Mouse (Mus musculus) hematopoietic stem cell, adult 5-6 weeks (primary cell): Measurements from ENCODE around the gene Naa20. TPM values are rescaled to one million over a fixed set of nuclear protein-coding genes. Genes with fewer than 3 reads are reported as not detected.

ENCODE experiments used
- ATAC-seq, 2 experiments: fragments of 125-278 bp in 1 of 2; replicated peaks in 1 of 2; 2 replicates each; pipeline ENCODE4 v1.8.0; 2016 to 2017; ENCODE audit warnings: inconsistent platforms in 2 of 2, mild to moderate bottlenecking in 2 of 2, moderate number of reproducible peaks in 2 of 2, low read depth in 1 of 2, moderate TSS enrichment in 1 of 2; ENCODE audit not compliant: low FRiP score in 2 of 2, poor library complexity in 2 of 2, severe bottlenecking in 2 of 2, insufficient read depth in 1 of 2, low TSS enrichment in 1 of 2
- total RNA-seq: library from RNA; stranded (forward); fragments of 172-1452, 232-1000 nt; gene quantifications from 2 replicates; pipeline ENCODE4 v1.2.3, GENCODE M21; 2017

The Naa20 gene
- total RNA-seq, result 56.6 and 62.2 TPM in 2 replicates

DNA sequence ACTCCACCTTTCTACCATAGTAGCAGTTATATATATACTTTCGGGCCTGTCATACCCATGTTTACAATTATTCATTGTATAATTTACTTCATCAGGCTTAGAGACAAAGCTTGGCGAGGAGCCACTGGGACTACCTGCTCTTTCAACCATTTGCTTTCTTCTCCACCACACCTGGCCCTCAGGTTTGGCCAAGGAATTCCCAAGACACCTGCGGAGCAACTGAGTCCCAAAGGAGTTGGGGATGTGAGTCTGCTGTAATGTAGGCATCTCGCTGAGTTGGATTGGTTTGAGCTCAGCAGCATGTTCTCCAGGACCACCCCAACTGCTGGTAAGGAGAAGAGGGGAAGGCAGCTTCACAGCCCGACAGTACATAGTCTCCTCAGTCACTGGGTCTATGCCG, at the start of gene Naa20:
Gene Naa20 (plus strand): TSS at position 239 of the 400 bp plus-strand sequence.
- ATAC-seq, result no peak

GRCm38 (mm10) chr2:145855831-145856230, 46.1 kb upstream of the Naa20 start:
- no peak for ATAC-seq

GRCm38 (mm10) chr2:145857864-145858263, 44.0 kb upstream of the Naa20 start:
- ATAC-seq, result no peak

DNA sequence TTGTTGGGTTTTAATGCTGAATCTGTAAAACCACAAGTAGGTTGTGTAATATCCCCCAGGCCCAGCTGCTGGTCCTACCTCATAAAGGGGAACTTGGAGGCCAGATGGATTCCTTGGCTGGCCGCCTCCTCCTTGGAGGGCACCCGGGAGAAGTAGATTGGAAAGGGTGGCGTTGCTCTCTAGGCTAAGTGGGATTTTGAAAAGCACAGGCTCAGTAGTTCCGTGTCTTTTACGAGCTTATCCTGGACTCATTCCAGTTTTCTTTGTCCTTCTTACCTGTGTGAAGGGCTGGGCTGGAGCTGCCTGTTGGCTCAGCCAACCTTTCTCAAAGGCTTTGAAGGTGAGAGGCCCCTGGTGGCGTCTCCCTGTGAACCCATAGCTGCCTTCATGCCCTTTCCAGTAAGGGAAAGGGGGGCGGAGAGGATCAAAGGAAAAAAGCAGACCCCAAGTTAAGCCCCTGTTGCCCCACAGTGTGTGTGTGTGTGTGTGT, 42.4 kb upstream of the Naa20 start:
- peak; percentile 82 to 88 for ATAC-seq

DNA sequence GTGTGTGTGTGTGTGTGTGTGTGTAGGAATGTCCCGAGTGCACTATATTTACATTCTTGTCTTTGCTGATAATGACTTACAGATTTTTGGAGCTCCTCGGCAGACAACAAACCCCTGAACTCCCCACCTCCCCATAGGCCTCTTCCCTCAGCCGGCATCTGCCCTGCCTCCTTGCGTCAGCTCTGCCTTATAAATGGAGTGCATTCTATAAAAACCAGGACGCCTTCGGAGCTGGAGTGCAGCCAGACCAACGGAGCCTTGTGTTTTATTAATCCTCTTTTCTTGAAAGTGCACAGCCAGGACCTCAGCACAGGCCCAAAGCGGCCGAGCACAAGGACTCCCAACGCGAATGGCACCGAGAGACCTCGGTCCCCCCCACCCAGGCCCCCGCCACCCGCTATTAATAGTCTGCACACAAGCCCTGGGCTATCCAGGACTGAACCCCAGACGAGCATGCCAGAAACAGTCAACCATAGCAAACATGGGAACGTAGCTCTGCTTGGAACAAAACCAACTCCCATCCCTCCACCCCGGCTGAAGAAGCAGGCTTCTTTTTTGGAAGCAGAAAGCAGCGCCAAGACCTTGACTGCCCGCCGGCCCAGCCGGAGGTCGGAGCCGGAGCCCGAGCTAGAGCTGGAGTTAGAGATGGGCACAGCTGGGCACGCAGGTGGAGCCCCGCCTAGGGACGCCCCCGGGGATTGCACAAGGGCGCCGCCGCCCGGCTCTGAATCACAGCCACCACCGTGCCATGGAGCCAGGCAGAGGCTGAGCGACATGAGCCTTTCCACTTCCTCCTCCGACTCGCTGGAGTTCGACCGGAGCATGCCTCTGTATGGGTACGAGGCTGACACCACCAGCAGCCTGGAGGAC, 41.7 kb upstream of the Naa20 start:
- ATAC-seq, result peak; percentile 13 to 42; a peak in 2 of 4 replicates

DNA sequence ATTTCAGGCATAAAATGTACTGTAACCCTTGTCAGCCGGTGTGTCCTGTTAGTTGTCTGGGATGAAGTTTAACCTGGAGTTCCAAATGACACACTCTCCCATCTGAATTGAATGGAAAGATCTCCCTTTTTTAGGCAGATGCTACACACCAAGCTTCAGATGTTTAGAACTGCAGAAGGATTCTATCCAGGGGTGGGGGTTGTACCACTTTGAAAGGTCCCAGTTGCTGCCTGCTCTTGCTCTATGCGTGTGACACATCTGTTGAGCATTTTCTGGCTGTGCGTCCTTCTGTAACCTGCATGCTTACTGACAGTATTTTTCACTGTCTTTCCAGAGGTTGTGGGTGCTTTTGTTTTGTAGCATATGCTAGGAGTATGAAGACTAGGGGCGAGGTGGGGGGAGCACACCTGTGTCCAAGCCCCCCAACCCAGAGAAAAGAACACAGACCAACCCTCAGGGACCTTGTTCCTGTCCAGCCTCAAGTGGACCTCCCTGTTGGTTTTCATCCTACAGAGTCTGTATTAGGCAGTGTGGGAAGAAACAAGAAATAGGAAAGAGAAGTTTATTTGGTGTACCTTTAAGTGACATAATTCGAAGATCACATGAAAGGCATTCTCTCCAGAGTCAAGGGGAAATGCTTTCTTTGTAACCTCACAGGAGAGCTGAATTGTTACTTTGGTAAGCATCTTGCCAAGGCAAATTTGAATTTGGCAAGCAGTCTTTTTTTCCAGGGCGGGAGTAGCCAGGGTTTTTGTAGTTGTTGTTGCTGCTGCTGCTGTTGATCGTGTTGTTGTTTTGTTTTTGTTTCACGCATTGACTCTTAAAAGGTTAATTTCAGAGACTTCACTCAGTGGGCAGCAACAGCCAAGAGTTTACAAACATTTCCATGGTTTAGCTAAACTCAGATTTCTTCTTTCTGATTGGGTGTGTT, 40.4 kb upstream of the Naa20 start:
- ATAC-seq, result no peak

DNA sequence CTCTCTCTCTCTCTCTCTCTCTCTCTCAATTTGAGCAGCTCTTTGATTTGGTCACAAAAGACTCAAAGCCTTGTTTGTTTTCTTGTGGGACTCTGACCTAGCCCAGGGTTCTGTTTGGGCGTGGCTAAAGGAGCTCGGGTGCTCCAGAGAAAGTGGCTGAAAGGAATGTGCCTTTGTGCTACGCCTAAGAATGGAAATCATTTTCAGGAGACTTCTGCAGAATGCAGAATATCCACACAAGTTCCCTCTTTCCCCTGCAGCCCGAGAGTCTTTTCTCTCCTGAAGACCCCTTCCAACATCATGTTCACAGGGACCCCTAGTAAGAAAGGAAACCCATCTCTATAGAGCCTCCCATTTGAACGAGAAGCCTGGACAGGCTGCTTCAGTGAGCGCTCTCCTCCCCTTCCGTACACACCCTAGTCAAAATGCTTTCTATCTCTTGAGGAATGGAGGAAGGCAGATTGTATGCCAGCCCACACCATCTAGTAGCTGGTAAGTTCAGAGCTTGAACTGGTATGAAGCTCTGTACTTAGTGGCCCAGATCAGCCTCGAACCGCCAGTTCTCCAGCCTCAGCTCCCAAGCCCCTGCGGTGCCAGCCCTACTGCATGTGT, 39.6 kb upstream of the Naa20 start:
- no peak for ATAC-seq

GRCm38 (mm10) chr2:145865344-145865743, 36.6 kb upstream of the Naa20 start:
- ATAC-seq, result no peak

- ATAC-seq, result peak in 1 of 2 experiments; percentile 90; a peak in 2 of 4 replicates
Observed at GRCm38 (mm10) chr2:145866238-145866637, 35.7 kb upstream of the Naa20 start.

DNA sequence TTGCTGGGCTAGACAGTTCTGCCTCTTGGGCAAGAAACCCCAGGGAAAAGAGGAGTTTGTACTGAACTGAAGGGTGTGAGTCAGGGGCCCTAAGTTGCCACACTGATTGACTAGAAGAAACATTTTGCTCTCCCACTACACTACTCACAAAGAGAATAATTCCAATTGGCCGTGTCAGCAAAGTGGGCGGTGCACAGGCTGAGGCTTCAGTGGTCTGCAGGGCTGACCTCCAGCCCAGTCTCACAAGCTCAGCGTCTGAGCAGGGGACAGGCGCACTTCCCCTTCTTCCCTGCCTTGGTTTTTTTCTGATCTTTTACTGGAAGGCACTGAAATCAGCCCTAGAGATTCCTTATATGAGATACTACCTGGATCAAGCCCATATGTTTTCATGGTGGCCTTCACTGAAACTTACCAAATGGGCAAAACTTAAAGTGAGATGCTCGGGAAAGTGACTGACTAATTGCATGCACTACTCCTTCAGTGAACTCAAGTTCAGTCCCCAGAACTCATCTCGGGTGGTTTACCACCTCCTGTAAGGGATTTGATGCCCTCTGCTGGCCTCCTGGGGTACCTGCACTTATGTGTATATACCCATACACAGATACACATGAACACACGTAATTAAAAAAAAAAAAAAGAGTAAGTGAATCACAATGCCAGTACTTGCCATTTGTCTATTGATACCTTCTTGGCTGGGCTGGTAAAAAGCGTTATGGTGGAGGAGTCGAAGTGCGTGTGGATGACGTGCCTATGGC, 35.0 kb upstream of the Naa20 start:
- ATAC-seq, result no peak

GRCm38 (mm10) chr2:145871308-145871707, 30.6 kb upstream of the Naa20 start:
- no peak for ATAC-seq

DNA sequence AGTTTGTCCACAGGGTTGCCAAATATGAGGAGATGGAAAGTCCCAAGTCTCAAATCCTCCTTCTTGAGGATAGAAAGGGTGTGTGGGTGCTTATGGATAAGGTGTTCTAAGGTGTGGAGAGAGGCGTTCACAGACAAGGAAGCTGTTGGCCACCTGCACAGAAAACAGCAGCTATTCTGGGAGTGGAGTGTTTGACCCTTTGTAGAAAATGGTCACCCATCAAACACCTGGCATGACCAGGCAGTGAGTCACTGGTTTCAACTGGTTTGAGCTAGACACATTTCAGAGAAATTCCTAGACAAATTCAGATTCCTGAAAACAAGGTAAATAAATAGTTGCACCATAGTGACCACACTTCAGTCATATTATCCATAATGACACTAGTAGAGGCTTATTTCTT, 29.8 kb upstream of the Naa20 start:
- no peak for ATAC-seq

DNA sequence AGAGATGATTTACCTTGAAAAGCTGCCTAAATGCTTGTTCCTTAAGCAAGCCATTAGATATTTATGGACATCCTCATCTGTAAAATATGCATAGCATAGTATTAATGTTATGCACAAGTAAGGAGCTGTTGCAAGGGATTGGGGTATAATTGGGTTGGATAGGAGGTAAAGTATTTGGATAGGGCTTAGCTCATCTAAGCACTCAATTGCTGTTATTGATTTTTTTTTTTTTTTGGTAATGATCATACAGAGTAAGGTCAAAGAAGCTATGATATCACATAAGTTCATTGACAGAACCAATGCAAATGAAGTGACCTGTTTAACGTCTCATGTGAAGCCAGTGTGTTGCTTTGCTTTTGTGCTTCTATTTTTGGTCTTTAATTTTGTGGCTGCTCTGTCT, 27.9 kb upstream of the Naa20 start:
- no peak for ATAC-seq

DNA sequence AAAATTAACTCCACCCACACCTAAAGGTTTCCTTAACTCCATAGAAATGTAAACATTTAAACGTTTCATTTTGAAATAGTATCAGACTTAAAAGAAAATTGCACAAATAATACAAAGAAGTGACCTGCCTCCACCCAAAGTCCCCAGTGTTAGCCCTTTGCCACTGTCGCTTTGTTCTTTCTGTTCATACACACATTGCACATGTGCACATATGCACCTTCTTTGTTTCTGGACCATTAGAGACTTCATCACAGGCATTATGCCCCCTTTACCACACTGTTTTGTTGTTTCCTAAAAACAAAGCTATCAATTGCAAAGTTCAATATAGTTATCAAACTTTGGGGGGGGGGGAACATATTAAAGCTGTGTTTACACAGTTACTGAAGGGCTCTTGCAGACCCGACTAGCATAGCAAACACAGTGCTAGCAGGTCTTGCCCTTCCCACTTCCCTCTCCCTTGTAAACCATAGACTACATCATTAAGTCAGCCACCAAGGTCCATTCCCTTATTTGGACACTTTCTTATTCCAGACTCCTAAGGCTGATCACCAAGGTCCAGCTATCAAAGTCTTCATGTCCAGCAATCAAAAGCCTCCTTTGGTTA, 26.9 kb upstream of the Naa20 start:
- ATAC-seq, result no peak

- ATAC-seq, result no peak
Observed at GRCm38 (mm10) chr2:145877191-145877590, 24.7 kb upstream of the Naa20 start.

DNA sequence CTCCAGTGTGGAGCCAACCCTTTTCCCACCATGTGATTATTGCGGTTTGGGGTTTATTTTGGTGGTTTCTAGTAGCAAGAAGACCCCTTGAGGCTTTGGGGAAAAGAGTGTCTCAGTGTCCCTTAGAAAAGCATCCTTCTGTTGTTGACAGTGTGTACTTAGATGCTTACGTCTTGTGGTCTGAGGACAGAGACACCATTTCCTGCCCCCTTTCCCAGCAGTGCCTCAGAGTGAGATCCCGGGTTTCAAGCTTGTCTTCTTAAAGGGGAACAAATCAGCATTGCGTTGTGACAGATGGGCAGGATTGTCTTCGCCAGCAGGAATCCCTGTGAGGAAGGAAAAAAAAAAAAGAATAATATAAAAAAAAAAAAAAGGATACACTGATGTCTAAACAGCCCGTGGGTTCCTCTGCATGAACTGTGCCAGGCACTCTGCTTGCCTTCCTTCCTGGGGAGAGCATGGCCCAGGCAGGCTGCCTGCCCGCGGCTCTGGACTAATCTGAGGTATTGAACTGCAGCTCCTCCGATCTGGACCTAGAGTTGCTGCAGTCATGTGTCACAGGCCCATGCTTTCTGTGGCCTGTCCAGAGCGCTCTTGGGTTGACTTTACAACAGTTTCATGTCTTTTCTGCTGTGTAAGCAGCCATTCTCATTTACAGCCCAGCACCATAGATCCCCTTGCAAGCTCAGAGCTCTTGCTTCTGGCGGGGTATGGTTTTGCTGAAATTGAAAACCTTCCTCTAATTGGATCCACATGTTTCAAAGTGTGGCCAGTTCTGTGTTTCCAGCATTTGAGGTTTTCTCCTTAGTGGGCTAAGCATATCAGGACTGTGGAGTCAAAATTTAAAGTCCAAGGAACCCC, 20.8 kb upstream of the Naa20 start:
- no peak for ATAC-seq
